Mouse (Mus musculus) gastrocnemius, postnatal 4 days (tissue): ENCODE data around the gene Tmc1. TPM values are rescaled to one million over a fixed set of nuclear protein-coding genes. Genes with fewer than 3 reads are reported as not detected.

Source experiments
- DNase-seq, 2 experiments: peaks; one replicate each; pipeline ENCODE4 v3.0.0; 2021 to 2022; ENCODE audit warnings: low spot score in 2 of 2, mixed read lengths in 2 of 2
- total RNA-seq, 2 experiments: library from RNA; stranded (reverse); gene quantifications; 2 replicates each; pipeline ENCODE4 v1.2.3; 2021

Tmc1 gene
- total RNA-seq, 2 experiments from 2014 or later = not detected

GRCm38 (mm10) chr19:20799460-20799859, 154.5 kb downstream of the Tmc1 start:
- DNase-seq = no peak

DNA sequence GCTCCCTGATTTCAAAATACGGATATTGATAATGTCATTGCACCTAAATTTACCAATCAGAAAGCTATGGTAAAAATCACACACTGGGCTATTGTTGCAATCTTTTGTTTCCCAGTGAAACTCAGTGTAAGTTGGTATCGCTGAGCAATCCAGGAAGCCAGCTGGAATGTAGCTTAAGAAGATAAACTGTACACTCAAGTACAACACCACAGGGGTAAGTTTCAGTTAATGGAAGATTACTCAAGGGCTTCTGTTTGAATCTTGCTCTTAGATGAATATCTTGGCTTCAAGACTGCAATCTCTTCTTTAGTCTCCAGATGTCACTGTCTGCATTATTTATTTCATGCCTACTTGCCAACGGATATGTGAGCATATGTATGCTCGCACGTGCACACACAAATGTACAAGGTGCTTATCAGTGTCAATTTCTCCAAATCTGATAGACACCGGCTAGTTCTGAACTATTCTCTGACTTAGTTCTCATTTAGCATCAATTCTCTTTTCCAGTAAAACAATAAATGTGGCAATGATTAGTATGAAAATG, 156.4 kb downstream of the Tmc1 start:
- DNase-seq = no peak

DNA sequence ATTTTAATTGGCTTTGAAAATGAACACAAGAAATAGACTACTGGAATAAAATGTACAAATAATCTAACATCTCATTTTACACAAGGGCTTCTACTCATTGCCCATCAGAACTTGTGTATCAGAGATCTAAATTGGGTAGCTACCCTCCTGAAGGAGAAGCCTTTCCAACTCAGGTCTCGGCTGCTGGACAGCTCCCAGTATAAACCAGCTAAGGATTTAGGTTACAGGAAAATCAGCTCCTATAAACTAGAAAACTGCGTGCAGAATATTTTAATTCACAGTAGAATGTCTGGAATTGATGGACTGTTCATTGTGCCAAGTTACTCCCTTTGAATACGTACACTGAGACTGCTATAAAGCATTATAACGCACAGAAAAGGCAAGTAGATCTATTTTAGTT, 158.0 kb downstream of the Tmc1 start:
- DNase-seq = no peak

- no peak for DNase-seq
Observed at GRCm38 (mm10) chr19:20794999-20795398, 159.0 kb downstream of the Tmc1 start.

GRCm38 (mm10) chr19:20792811-20793210, 161.2 kb downstream of the Tmc1 start:
- no peak for DNase-seq

- no peak for DNase-seq
Observed at GRCm38 (mm10) chr19:20787289-20787688, 166.7 kb downstream of the Tmc1 start.

- DNase-seq = no peak
Observed at GRCm38 (mm10) chr19:20775681-20776080, 178.3 kb downstream of the Tmc1 start.

GRCm38 (mm10) chr19:20773941-20774340, 180.1 kb downstream of the Tmc1 start:
- no peak for DNase-seq

- DNase-seq = no peak
Observed at GRCm38 (mm10) chr19:20764214-20764613, 189.8 kb downstream of the Tmc1 start.

DNA sequence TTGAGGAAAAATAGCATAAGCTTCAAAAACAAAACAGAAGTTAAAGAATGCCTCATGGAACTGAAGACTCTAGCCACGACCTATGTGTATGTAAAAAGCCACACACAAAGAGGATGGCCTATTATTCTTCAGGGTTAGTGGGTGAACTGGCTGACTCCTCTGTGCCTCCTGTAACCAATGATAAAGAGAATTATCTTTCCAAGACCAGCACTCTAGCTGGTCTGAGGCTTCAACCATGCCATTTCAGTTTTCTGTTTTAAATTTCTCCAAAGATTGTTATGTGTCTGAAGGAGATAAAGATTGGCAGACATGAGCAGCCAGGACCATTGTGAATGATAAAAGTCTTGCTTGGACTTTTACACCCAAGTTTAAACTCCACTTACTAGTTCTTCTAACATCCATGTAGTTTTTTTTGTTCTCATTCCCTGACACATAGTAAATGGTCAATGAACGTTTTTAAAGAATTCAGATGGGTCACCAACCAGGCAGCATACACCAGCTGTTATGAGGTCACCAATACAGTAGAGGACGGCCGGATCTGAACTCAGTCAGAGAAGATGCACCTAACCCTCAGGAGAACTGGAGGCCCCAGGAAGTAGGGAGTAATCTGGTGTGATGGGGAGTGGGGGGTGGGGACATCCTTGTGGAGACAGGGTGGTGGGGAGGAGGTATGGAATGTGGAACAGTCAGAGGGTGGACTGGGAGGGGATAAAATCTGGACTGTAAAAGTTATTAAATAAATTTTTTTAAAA, 192.2 kb downstream of the Tmc1 start:
- DNase-seq = no peak

- no peak for DNase-seq
Observed at GRCm38 (mm10) chr19:20761119-20761518, 192.9 kb downstream of the Tmc1 start.

- no peak for DNase-seq
Observed at GRCm38 (mm10) chr19:20744630-20745029, 209.4 kb downstream of the Tmc1 start.

Other genes starting within 250 kb of the Tmc1 start
- gene Aldh1a7, start 226.6 kb downstream of the Tmc1 start, total RNA-seq = 1 to 10 TPM; 1.0 to 1.1 TPM